Mouse (Mus musculus) retina, postnatal 1 day (tissue): ENCODE results near the gene Lmntd1.
A peak's percentile ranks its signal among the peaks of the same experiment; 100 is the strongest.

Source experiments
- DNase-seq: peaks from one replicate; pipeline ENCODE4 v3.0.0-alpha.2; 2012

Lmntd1 gene

GRCm38 (mm10) chr6:145604126-145604525 is 10.0 kb downstream of the Lmntd1 start:
- DNase-seq, result peak; percentile 53

- no peak for DNase-seq
Observed at GRCm38 (mm10) chr6:145598794-145599555, 15.1 kb downstream of the Lmntd1 start.

GRCm38 (mm10) chr6:145595905-145596304 is 18.2 kb downstream of the Lmntd1 start:
- DNase-seq, result no peak

DNA sequence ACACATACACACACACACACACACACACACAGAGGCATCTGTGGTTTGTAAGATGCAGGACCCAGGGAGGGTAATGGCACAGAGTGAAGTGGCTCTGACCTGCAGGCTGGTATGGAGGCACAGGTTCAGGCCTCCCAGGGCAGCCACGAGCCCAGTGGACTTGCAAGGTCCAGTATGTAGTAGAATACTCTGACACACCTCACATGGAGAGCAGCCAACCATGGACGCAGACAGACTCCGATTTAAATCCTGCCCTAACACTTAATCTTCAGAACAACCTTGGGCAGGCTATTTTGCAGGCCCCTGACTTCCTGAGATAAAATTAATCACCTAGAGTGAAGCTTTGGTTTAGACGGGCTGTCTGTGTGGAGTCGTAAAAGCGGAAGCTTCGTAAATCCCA is 20.1 kb downstream of the Lmntd1 start:
- no peak for DNase-seq

- DNase-seq, result no peak
Observed at GRCm38 (mm10) chr6:145592531-145592998, 21.6 kb downstream of the Lmntd1 start.

DNA sequence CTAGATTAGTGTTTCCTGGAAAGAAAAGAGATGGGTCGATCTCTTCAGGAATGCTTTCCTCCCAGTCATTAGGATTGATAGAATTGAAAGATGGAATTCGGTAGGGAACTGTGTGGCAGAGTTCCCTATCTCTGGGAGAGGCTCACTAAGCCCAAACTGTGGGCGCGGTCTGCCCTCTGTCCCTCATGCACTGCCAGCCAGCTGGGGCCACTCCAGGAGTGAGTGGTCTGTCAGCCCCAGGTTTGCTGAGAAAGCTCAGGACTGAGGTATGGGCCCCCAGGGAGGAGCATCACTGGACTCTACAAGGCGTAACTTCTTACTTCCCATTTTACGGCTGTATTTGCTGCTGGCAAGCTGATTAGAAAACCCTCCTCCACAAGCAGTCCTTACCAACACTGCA is 22.1 kb downstream of the Lmntd1 start:
- no peak for DNase-seq

DNA sequence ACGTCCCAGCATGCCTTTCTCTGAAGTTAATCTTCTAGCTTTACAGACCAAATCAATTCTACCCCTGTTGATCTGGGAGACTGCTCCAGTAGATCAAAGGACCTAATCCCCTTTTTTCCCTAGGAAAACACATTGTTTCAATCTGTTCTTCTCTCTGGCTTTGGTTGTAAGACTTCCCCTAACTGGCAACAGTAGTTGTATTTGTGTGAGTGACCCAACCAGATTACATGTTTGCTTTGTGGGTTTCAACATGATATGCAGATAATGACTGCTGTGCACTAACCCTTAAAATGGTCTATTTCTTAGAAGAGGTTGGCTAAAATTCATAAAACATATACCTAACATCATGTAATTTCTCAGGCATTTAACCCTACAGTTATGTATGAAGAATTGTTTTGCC is 22.5 kb downstream of the Lmntd1 start:
- DNase-seq, result no peak

GRCm38 (mm10) chr6:145590501-145591293 is 23.4 kb downstream of the Lmntd1 start:
- DNase-seq, result no peak

- DNase-seq, result no peak
Observed at GRCm38 (mm10) chr6:145585052-145585973, 28.8 kb downstream of the Lmntd1 start.

DNA sequence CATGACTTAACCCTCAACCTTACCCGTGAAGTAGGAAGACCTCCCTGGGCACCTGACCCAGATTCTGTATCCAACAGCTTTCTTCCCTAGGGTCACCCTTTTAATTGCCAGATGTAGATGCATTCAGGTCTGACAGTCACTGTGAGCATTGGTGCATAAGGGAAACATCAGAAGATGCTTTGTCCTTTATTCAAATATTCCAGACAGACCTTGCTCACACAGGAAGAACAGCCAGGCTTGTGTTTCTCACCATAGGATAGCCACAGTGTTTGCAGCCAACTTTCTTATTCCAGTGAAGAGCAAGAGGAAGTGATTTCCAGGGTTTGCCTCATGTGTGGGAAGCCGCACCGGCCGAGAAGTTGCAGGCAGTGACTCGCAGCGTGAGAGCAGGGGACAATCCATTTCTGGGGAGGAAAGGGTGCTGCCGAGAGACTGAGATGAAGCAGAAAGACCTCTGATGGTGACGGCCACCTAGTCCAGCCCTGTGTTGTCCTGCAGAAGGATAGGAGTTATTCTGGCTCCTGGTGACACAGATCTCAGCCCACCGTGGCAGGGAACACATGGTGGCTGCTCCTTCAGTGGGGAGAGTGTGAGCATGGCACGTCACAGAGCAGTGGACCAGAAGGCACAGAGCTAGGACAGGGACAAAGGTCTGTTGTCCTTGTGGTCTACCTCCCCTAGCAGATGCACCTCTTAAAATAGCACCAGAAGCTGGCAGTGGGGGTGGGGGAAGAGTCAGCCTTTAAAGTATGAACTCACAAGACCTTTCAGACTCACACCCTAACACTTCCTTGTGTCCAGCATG is 32.6 kb downstream of the Lmntd1 start:
- peak; percentile 72 for DNase-seq

GRCm38 (mm10) chr6:145579761-145580160 is 34.4 kb downstream of the Lmntd1 start:
- no peak for DNase-seq

GRCm38 (mm10) chr6:145578457-145579185 is 35.5 kb downstream of the Lmntd1 start:
- DNase-seq, result peak; percentile 34

- DNase-seq, result no peak
Observed at GRCm38 (mm10) chr6:145576762-145577161, 37.4 kb downstream of the Lmntd1 start.

- DNase-seq, result peak; percentile 48
Observed at GRCm38 (mm10) chr6:145573250-145574013, 40.7 kb downstream of the Lmntd1 start.

DNA sequence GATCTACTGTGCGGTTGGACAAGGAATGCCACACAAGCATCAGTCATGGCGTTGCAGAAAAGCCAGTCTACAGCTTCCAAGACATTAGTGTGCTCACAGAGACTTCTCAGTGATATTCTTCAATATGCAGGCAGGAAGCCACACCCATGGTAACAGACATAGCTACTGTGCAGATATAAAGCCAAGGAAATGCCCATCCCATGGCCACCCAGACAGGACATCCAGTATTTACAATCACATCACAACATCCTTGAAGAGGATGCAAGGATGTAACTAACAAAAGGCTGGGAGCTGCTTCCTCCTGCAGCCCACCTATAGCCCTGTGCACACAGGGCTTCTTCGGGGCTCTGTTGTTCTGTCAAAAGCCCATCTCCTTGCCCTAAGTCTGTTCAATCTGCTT is 45.4 kb downstream of the Lmntd1 start:
- no peak for DNase-seq

DNA sequence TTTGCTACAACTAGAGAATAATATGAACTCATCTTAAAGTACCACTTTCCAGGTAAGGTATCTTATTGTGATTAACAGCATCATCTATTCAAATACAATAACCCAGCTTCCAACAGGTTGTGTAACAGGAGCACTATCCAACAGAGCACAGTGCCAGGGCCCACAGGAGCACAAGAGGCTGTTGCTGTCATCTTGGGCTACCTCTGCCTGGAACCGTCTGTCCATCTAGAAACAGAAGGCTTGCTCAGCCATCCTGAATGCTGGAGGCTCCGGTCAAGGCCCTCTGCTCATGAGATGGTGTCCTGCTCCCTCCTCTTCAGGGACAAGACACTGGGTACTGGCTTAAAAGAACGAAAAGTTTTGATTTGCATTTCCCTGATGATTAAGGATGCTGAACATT is 46.3 kb downstream of the Lmntd1 start:
- DNase-seq, result no peak

DNA sequence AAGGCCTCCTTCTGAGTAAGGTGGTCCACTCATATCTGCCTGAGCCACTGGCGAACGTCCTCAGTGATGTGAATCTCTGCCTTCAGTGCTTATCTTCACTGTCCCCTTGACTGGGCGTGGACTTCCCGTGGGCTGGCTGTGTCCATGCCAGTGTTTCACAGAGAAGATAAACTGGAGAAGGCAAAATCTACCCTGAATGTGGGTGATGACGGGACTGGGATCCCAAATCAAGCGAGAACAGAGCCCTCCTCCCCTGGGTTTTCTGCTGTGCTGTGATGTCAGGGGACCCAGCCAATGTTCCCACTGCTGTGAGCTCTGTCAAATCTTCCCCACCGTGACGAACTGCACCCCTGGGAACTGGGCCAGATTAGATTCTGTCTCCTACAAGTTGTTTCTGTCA is 46.8 kb downstream of the Lmntd1 start:
- DNase-seq, result no peak

DNA sequence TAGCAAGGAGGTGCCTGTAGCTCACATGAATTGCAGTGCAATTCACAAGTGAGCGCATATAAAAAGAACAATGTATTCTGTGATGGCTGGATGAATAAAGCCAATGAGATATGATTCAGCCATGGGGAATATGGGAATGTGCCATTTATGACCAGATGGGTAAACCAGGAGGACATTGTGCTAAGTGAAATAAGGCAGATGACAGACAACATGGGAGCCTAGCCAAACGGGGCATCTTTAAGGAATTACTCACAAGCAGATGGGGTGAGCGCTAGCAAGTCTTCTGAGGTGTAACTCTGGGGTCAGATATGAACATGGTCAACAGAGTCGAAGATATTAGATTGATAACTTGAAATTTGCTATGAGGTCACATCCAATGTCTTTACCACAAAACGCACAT is 48.5 kb downstream of the Lmntd1 start:
- DNase-seq, result no peak

DNA sequence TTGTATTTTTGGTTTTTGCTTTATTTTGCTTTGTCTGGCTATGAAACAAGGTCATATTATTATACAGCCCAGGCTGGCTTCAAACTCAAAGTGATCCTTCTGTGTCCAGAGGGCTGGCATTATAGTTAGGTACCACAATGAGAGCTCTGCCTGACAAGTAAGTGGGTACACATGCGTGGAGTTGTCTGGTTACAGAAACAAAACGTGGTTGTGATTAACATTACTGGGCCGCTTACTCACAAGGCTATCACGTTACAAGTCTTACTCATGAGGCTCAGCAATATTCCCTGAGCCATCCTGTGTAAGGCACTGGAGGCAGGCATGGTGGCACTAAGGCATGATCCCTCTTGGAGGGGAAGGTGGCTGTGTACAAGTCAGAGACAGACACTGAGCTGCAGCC is 49.4 kb downstream of the Lmntd1 start:
- no peak for DNase-seq
